Mouse (Mus musculus): ENCODE data around the gene F2r.

The F2r gene

DNA sequence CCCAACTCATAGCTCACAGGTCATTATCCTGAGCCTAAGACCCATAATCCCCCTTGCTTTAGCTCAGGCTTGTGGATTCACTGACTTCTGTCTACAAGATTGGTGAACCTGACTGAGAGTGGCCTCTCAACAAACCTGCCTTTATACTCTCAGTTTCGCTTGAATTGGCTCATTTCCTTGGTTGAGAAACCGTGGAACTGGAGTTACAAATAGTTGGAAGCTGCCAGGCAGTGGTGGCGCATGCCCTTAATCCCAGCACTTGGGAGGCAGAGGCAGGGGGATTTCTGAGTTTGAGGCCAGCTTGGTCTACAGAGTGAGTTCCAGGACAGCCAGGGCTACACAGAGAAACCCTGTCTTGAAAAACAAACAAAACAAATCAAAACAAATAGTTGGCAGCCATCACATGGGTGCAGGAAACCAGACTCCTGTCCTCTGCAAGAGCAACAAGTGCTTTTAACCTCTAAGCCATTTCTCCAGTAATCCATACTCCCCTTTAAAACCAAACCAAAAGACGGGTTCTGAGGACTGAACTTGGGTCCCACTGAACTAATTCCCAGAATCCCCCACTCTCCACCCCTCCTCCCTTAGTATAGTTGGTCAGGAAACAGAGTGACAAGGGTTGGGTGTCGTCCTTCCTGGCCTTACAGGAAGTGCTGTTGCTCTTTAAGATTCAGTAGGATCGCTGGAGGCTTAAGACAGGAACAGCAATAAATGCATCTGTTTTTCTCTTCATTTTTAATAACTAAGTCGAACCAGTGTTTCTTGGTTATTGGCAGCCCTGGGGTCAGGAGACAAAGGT lies 33.8 kb upstream of the F2r start:
- Histone ChIP-seq H3K36me3 (ENCODE audit: insufficient read depth, low read length) (no peaks in the 10 kb centered on the region), H3K9me3 (ENCODE audit: low read length) (no peaks in the 10 kb centered on the region; the same call in 1 of the 2 replicates), H3K4me3 (replicated peaks; ENCODE audit: low read length) (no peak overlapping the region), H3K27me3 (ENCODE audit: insufficient read depth, low read length) (no peaks in the 10 kb centered on the region), H3K4me1 (replicated peaks; ENCODE audit: low read depth, low read length) (peaks cover 28% of the 10 kb centered on the region)
- TF ChIP-seq POU5F1 (IDR thresholded peaks at IDR 0.05; ENCODE audit: borderline replicate concordance, low read length) (no peak), NANOG (IDR thresholded peaks at IDR 0.05; ENCODE audit: borderline replicate concordance, low read length) (no peak)

- H3K9me3 ChIP-seq (ENCODE audit: low read length) = no peaks in the 10 kb centered on the region; the same call in 1 of the 2 replicates
- H3K27me3 ChIP-seq (ENCODE audit: insufficient read depth, low read length) = no peaks in the 10 kb centered on the region
- H3K4me3 ChIP-seq (replicated peaks; ENCODE audit: low read length) = no peak overlapping the region
- peaks cover 10% of the 10 kb centered on the region for H3K4me1 ChIP-seq (replicated peaks; ENCODE audit: low read depth, low read length)
- no peak for TF ChIP-seq NANOG (IDR thresholded peaks at IDR 0.05; ENCODE audit: borderline replicate concordance, low read length)
- H3K36me3 ChIP-seq (ENCODE audit: insufficient read depth, low read length) = no peaks in the 10 kb centered on the region; the same call in 1 of the 2 replicates
Measured at GRCm38 (mm10) chr13:95649941-95650340, 31.7 kb upstream of the F2r start.

DNA sequence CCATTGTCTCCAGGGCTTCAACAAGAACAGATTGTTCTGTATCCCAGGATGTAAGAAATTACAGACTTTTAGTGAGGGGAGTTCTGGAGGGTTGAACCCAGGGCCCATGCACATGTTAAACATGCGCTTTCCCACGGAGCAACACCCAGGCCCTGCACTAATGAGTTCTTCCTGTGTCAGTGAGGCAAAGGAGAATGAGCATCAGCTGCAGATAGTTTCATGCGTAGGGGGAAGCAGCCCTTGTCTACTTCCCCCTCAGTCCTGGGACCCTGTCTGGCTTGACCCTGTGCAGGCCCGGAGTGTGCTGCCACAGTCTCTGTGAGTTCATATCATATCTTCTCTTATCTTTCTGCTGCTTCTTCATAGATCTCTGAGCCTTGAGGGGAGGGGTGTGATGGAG lies 29.0 kb upstream of the F2r start:
- Histone ChIP-seq H3K36me3 (ENCODE audit: insufficient read depth, low read length) (no peaks in the 10 kb centered on the region; the same call in 1 of the 2 replicates), H3K4me1 (replicated peaks; ENCODE audit: low read depth, low read length) (peaks cover 2% of the 10 kb centered on the region; the same call in 1 of the 2 replicates), H3K27me3 (ENCODE audit: insufficient read depth, low read length) (no peaks in the 10 kb centered on the region), H3K4me3 (replicated peaks; ENCODE audit: low read length) (no peak overlapping the region), H3K9me3 (ENCODE audit: low read length) (no peaks in the 10 kb centered on the region)
- TF ChIP-seq NANOG (IDR thresholded peaks at IDR 0.05; ENCODE audit: borderline replicate concordance, low read length) (no peak), POU5F1 (IDR thresholded peaks at IDR 0.05; ENCODE audit: borderline replicate concordance, low read length) (no peak), CTCF (conservative IDR thresholded peaks at IDR 0.05; ENCODE audit: low read length) (no peak)

DNA sequence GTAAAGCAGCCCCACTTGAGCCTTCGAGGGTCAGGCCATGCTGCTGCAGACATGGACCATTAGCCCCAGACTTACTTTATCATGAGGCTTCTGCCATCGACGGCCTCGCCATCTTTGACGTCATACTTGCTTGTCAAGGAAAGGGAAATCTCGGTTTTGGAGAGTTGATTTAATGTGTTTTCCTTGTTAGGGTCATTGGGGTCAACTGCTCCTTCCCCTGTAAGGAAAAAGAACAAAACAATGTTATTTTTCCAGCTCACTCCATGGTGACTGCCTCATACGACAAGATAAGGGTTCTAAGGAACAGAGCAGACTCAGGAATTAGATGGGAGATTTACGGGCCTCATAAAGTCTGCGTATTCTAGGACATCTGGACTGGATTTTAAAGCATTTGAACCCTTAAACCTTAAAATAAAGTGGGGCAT lies 28.4 kb upstream of the F2r start:
- Histone ChIP-seq H3K4me1 (replicated peaks; ENCODE audit: low read depth, low read length) (peaks cover 2% of the 10 kb centered on the region; the same call in 1 of the 2 replicates), H3K9me3 (ENCODE audit: low read length) (no peaks in the 10 kb centered on the region), H3K27me3 (ENCODE audit: insufficient read depth, low read length) (no peaks in the 10 kb centered on the region), H3K36me3 (ENCODE audit: insufficient read depth, low read length) (no peaks in the 10 kb centered on the region; the same call in 1 of the 2 replicates), H3K4me3 (replicated peaks; ENCODE audit: low read length) (no peak overlapping the region)
- TF ChIP-seq POU5F1 (IDR thresholded peaks at IDR 0.05; ENCODE audit: borderline replicate concordance, low read length) (no peak), CTCF (conservative IDR thresholded peaks at IDR 0.05; ENCODE audit: low read length) (no peak), NANOG (IDR thresholded peaks at IDR 0.05; ENCODE audit: borderline replicate concordance, low read length) (no peak)

- H3K4me1 ChIP-seq (replicated peaks; ENCODE audit: low read depth, low read length) = peaks cover 2% of the 10 kb centered on the region; the same call in 1 of the 2 replicates
- H3K4me3 ChIP-seq (replicated peaks; ENCODE audit: low read length) = no peak overlapping the region
- no peaks in the 10 kb centered on the region for H3K27me3 ChIP-seq (ENCODE audit: insufficient read depth, low read length)
- H3K36me3 ChIP-seq (ENCODE audit: insufficient read depth, low read length) = no peaks in the 10 kb centered on the region; the same call in 1 of the 2 replicates
- H3K9me3 ChIP-seq (ENCODE audit: low read length) = no peaks in the 10 kb centered on the region
- TF ChIP-seq POU5F1 (IDR thresholded peaks at IDR 0.05; ENCODE audit: borderline replicate concordance, low read length) (no peak), CTCF (conservative IDR thresholded peaks at IDR 0.05; ENCODE audit: low read length) (no peak), NANOG (IDR thresholded peaks at IDR 0.05; ENCODE audit: borderline replicate concordance, low read length) (no peak)
Measured at GRCm38 (mm10) chr13:95643740-95644139, 25.5 kb upstream of the F2r start.

- H3K4me3 ChIP-seq (replicated peaks; ENCODE audit: low read length) = no peak overlapping the region
- H3K9me3 ChIP-seq (ENCODE audit: low read length) = no peaks in the 10 kb centered on the region
- H3K36me3 ChIP-seq (ENCODE audit: insufficient read depth, low read length) = no peaks in the 10 kb centered on the region; the same call in 1 of the 2 replicates
- H3K27me3 ChIP-seq (ENCODE audit: insufficient read depth, low read length) = no peaks in the 10 kb centered on the region
- no peak for TF ChIP-seq CTCF (conservative IDR thresholded peaks at IDR 0.05; ENCODE audit: low read length)
- TF ChIP-seq POU5F1 (IDR thresholded peaks at IDR 0.05; ENCODE audit: borderline replicate concordance, low read length) = no peak
- TF ChIP-seq NANOG (IDR thresholded peaks at IDR 0.05; ENCODE audit: borderline replicate concordance, low read length) = no peak
- peaks cover 2% of the 10 kb centered on the region; the same call in 1 of the 2 replicates for H3K4me1 ChIP-seq (replicated peaks; ENCODE audit: low read depth, low read length)
Measured at GRCm38 (mm10) chr13:95641061-95641986, 23.0 kb upstream of the F2r start.

DNA sequence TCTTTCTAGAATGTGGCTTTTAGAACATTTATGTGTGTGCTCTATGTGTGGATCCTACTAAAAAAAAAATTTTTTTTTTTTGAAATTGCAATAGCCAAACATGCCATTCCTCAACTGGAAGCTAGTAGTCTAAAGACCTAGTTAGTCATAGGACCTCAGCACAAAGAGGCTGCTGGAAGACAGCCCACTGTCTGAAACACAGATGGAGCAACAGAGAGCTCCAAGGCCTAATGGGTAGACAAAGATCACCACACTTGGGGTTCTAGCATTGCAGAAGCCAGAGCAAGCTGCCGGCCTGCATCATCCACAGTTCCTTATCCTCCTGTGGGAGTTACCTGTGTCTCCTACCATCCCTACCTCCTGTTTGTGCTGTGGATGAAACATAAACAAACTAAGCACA lies 22.1 kb upstream of the F2r start:
- H3K4me3 ChIP-seq (replicated peaks; ENCODE audit: low read length) = no peak overlapping the region
- TF ChIP-seq CTCF (conservative IDR thresholded peaks at IDR 0.05; ENCODE audit: low read length) (no peak), POU5F1 (IDR thresholded peaks at IDR 0.05; ENCODE audit: borderline replicate concordance, low read length) (no peak), NANOG (IDR thresholded peaks at IDR 0.05; ENCODE audit: borderline replicate concordance, low read length) (no peak)
- no peaks in the 10 kb centered on the region for H3K27me3 ChIP-seq (ENCODE audit: insufficient read depth, low read length)
- no peaks in the 10 kb centered on the region for H3K9me3 ChIP-seq (ENCODE audit: low read length)
- no peaks in the 10 kb centered on the region; the same call in 1 of the 2 replicates for H3K36me3 ChIP-seq (ENCODE audit: insufficient read depth, low read length)
- H3K4me1 ChIP-seq (replicated peaks; ENCODE audit: low read depth, low read length) = peaks cover 2% of the 10 kb centered on the region; the same call in 1 of the 2 replicates
